Mouse (Mus musculus): ENCODE measurements around the gene Gm21860.
"Not testable (repeated sequence)": the region's sequence is repeated elsewhere in the genome, so short reads cannot be mapped to it uniquely, and the experiment has no call there.

The Gm21860 gene

DNA sequence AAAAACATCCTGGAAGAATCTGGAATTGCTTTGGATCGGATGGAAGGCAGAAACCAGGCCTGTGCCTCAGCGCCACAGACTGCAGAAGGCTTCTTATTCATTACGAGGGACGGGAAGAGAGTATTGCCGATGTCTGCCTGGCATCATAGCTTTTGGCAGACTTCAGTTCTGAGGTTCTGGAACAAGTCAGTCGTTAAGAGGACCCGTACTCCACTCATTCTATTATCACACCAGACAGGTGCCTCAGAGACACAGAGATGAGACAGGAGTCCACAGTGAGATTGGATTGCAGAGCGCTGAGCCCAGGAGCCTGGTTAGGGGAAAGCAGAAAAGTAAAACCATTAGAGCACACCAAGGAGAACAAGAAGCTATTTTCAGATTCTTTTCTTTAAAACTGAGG is at the start of gene Gm21860:
TSS of gene Gm21860 (minus strand) at position 101 of the 400 bp plus-strand sequence.
- DNase-seq (ENCODE audit: low spot score) = not testable (repeated sequence)

DNA sequence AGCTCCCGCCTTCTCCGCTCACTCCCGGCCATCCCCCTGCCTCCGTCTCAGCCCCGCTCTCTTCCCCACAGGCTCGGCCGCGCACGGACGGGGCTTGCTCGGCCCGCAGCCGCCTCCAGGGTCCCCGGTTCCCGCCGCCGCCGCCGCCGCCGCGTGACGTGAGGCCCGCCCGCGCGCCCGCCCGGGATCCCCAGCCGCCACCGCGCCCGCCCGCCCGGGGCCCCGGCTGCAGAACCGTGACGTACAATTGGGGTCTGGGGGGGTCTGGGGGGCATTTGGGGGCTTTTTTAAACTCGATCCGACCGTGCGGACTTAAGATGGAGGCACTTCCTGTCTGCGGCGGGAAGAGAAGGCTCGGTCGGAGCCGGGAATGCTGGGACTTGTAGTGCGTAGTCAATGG is 29.8 kb upstream of the Gm21860 start, which contains the start of gene Gm47283:
TSS of gene Gm47283 (plus strand) at position 301 of the 400 bp plus-strand sequence.
- DNase-seq (ENCODE audit: low spot score) = not testable (repeated sequence)

DNA sequence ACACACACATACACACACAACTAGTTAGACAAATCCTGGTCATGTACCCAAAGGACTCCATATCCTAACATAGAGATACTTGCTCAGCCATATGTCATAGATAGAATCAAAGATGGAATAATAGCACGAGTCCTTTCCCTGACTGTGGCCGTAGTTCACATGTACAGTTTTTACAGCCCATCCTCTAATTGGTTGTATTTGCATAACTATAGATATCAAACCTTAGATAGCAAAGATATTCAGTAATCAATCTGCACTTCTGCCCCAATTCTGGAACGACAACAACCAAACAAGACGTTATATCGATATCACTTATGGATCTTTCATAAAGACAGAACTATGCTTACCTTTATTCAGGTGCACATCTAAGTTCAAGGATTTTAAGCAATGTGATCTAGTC is 9.4 kb downstream of the Gm21860 start:
- not testable (repeated sequence) for DNase-seq (ENCODE audit: low spot score)

DNA sequence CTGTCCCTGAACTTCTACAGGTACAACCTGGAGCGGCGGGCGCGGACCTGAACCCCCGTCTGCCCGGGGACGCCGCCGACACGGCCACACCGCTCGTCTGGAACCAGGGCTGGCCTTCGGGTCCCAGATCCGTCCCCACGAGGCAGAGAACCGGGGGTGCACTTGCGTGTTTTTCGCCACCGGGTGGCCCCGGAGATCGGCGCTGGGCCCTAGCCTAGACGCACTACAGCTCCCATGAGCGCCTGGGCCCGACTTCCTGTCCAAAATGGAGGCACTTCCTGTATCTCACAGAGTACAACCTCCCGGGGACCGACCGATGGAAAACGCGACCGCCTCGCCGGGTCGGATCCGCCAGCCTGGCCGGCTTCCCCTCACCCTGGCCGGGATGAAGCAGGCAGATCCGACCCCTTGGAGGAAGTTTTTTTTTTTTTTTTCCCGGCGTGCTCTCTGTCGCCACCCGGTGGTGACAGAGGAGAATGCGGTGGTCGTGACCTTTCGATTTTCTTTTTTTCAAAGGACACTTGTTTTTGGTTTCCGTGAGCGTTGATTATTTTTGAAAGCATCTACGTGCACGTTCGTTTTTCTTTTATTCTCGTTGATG is 10.1 kb downstream of the Gm21860 start:
- DNase-seq (ENCODE audit: low spot score) = peak; percentile 91

DNA sequence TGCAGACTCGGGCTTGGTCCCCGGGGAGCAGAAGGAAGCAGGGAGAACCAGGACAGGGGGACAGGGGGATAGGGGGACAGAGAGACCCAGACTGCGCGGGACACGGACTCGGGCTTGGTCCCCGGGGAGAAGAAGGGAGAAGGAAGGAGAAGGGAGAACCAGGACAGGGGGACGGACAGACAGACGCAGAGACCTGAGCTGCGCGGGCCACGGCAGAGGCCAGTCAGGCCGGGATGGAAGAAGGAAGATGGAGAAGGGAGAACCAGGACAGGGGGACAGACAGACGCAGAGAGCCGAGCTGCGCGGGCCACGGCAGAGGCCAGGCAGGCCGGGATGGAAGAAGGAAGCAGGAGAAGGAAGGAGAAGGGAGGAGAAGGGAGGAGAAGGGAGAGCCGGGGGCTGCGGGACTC is 10.8 kb downstream of the Gm21860 start:
- DNase-seq (ENCODE audit: low spot score) = no peak

DNA sequence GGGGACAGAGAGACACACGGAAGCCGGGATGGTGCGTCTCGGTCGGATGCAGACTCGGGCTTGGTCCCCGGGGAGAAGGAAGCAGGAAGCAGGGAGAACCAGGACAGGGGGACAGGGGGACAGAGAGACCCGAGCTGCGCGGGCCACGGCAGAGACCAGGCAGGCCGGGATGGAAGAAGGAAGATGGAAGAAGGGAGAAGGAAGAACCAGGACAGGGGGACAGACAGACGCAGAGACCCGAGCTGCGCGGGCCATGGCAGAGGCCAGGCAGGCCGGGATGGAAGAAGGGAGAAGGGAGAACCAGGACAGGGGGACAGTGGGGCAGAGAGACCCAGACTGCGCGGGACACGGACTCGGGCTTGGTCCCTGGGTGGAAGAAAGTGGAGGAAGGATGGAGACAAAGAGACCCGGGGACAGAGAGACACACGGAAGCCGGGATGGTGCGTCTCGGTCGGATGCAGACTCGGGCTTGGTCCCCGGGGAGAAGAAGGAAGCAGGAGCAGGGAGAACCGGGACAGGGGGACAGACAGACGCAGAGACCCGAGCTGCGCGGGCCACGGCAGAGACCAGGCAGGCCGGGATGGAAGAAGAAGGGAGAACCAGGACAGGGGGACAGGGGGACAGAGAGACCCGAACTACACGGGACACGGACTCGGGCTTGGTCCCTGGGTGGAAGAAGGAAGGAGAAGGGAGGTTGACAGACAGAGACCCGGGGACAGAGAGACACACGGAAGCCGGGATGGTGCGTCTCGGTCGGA is 11.4 kb downstream of the Gm21860 start:
- DNase-seq (ENCODE audit: low spot score) = not testable (repeated sequence)

DNA sequence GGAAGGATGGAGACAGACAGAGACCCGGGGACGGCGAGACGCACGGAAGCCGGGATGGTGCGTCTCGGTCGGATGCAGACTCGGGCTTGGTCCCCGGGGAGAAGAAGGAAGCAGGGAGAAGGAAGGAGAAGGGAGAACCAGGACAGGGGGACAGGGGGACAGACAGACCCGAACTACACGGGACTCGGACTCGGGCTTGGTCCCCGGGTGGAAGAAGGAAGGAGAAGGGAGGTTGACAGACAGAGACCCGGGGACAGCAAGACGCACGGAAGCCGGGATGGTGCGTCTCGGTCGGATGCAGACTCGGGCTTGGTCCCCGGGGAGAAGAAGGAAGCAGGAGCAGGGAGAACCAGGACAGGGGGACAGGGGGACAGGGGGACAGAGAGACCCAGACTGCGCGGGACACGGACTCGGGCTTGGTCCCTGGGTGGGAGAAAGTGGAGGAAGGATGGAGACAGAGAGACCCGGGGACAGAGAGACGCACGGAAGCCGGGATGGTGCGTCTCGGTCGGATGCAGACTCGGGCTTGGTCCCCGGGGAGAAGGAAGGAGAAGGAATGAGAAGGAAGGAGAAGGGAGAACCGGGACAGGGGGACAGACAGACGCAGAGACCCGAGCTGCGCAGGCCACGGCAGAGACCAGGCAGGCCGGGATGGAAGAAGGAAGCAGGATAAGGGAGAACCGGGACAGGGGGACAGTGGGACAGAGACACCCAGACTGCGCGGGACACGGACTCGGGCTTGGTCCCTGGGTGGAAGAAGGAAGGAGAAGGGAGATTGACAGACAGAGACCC is 12.2 kb downstream of the Gm21860 start:
- not testable (repeated sequence) for DNase-seq (ENCODE audit: low spot score)

DNA sequence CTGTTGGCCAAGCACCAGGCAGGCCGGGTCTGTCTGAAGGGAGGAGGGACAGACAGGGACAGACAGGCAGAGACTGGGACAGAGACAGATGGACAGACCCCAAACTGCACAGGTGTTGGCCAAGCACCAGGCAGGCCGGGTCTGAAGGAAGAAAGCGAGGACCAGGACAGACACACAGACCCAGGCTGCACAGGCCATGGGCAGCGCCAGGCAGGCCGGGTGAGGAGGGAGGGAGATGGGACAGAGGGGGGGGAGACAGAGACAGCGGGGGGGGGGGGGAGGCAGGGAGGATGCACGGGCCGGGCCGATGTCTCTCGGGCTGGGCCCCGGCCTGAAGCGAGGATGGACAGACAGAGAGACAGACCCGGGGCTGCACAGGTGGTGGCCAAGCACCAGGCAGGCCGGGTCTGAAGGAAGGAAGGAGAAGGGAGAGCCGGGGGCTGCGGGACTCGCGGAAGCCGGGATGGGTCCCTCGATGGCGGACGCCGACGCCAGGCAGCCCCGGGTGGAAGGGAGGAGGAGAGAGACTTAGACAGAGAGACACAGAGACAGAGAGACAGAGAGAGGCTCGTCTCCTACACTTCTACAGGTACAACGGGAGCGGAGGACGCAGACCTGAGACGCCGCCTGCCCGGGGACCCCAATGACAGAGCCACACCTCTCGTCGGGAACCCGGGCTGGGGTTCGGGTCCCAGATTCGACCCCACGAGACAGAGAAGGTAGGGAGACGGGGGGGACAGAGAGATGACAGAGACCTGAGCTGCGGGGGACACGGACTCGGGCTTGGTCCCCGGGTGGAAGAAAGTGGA is 13.0 kb downstream of the Gm21860 start:
- peak; percentile 44 for DNase-seq (ENCODE audit: low spot score)

DNA sequence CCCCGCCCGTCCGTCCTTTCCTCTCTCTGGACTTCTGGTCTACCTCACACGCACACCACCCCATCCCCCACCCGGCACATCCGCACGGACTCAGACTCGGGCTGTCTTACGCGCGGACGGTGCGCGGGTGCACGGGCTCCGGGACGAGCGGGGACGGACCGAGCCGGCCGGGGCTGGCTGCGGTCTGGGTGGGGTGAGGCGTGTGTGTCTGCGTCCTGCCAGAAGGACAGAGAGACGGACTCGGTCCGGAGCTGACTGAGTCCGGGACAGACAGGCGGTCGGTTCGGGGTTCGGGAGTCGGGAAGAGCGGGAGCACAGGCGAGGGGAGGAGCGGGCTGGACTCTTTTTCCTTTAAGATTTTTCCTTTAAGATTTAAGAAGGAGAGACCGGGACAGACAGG is 13.6 kb downstream of the Gm21860 start:
- DNase-seq (ENCODE audit: low spot score) = peak; percentile 54

DNA sequence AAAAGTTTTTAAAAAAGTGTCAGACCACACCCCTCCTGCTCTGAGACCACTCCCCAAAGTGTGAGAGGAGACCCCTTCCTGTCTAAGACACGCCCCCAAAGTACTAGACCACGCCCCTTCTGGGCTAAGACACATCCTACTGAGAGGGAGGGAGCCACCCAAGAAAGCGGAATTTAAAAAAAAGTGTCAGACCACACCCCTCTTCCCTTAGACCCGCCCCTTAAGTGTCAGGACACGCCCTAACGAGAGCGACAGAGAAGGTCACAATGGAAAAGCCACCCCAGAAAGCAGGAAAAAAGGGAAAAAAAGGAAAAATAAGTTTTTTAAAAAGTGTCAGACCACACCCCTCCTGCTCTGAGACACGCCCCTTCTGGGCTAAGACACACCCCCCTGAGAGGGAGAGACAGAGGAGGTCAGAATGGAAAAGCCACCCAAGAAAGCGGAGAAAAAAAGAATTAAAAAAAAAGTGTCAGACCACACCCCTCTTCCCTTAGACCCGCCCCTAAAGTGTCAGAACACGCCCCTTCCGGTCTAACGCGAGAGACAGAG is 14.5 kb downstream of the Gm21860 start:
- DNase-seq (ENCODE audit: low spot score) = peak; percentile 71

DNA sequence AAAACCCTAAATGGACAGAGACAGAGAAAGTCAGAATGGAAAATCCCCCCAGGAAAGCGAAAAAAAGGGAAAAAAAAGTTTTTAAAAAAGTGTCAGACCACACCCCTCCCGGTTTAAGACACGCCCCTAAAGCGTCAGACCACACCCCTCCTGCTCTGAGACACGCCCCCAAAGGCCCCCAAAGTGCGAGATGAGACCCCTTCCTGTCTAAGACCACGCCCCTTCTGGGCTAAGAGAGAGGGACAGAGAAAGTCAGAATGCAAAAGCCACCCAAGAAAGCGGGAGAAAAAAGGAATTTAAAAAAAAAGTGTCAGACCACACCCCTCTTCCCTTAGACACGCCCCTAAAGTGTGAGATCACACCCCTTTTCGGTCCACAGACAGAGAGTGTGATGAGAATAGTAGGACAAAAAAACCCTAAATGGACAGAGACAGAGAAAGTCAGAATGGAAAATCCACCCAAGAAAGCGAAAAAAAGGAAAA is 15.0 kb downstream of the Gm21860 start:
- DNase-seq (ENCODE audit: low spot score) = peak; percentile 42

DNA sequence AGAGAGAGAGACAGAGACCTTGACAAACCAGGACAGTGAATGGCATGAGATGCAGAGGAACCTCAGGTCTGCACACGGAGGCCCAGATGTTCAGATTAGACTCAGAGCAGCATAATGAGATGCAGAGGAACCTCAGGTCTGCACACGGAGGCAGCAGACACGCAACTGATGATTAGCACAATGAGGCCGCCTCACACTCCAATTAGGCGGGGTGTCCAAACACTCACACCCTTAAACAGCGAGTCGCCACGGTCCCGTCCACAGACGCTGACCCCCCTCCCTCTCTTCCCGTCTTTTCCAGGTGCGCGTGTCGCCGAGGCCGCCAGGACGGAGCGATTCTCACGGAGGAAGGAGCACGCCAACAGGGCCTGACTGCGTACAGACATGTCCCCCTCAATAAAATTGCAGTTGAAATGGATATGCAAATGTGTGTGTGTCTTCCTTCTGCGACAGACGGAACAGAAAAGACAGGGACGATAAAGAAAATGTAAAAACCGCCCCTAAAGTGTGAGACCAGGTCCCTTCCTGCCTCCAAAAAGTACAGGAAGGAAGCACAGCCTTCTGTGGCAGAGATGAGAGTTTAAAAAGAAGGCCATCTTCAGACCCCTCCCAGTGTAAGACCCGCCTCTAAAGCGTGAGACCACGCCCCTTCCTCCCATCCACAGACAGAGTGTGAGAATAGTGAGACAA is 15.6 kb downstream of the Gm21860 start:
- peak; percentile 28 for DNase-seq (ENCODE audit: low spot score)

DNA sequence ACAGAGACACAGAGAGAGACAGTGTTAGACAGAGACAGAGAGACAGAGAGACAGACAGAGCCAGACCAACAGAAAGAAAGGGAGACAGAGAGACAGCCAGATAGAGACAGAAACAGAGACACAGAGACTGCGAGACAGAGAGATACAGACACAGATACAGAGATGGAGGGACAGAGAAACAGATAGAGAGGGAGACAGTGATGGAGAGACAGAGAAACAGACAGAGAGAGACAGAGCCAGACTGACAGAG is 16.3 kb downstream of the Gm21860 start:
- no peak for DNase-seq (ENCODE audit: low spot score)

DNA sequence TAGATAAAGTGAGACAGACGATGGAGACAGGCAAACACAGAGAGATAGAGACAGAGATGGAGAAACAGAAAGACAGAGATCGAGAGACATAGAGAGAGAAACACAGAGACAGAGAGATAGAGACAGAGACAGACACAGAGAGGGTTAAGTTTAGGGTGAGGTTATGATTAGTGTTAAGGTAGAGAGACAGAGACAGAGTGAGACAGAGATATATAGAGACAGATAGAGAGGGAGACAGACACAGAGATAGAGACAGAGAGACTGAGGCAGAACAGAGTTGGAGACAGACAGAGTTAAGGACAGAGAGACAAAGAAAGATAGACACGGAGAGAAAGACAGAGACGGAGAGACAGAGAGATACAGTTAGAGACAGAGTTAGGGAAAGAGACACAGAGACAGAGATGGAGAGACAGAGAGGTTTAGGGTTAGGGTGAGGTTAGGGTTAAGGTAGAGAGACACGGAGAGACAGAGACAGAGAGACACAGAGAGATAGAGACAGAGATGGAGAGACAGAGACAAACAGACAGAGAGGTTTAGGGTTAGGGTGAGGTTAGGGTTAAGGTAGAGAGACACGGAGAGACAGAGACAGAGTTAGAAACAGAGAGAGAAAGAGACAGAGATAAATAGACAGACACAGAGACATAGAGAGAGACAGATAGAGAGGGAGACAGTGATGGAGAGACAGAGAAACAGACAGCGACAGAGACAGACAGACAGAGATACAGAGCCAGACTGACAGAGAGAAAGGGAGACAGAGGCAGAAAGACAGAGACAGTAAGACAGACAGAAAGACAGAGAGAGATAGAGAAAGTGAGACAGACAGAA is 16.8 kb downstream of the Gm21860 start:
- DNase-seq (ENCODE audit: low spot score) = no peak

DNA sequence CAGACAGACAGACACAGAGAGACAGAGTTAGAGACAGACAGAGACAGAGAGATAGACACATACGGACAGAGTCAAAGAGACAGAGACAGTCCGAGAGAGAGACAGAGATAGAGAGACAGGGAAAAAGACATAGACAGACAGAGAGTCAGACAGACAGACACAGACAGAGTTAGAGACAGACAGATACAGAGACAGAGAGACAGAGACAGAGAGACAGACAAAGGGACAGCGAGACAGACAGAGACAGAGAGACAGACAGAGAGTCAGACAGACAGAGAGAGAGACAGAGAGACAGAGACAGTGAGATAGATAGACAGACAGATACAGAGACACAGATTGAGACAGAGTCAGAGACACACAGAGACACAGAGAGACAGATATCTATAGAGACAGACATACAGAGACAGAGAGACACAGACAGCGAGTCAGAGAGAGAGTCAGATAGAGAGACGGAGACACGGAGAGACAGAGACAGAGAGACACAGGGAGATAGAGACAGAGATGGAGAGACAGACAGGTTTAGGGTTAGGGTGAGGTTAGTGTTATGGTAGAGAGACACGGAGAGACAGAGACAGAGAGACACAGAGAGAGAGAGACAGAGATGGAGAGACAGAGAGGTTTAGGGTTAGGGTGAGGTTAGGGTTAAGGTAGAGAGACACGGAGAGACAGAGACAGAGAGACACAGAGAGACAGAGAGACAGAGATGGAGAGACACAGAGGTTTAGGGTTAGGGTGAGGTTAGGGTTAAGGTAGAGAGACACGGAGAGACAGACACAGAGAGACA is 18.2 kb downstream of the Gm21860 start:
- not testable (repeated sequence) for DNase-seq (ENCODE audit: low spot score)

DNA sequence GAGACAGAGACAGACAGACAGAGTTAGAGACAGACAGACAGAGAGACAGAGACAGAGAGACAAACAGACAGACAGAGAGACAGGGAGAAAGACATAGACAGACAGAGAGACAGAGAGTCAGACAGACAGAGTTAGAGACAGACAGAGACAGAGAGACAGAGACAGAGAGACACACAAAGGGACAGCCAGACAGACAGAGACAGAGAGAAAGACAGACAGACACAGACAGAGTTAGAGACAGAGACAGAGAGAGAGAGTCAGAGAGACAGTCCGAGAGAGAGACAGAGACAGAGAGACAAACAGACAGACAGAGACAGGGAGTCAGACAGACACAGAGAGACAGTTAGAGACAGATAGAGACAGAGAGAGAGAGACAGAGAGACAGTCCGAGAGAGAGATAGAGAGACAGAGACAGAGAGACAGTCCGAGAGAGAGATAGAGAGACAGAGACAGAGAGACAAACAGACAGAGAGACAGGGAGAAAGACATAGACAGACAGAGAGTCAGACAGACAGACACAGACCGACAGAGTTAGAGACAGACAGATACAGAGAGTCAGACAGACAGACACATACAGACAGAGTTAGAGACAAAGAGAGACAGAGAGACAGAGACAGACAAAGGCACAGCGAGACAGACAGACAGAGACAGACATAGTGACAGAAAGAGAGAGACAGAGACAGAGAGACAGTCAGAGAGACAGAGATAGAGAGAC is 19.3 kb downstream of the Gm21860 start:
- DNase-seq (ENCODE audit: low spot score) = not testable (repeated sequence)

DNA sequence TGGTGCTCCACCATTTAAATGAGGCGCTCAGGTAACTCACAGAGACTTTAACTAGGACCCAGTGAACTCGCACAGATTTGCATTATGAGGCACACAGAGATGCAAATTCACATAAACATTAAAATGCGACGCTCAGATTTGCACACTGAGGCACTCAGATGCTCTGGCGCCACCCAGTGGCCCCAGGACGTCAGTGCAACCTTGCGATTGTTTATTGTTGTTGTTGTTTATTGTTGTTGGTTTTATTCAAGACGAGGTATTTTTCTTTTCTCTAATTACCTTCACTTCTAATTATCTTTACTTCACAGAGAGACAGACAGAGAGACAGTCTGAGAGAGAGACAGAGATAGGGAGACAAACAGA is 20.3 kb downstream of the Gm21860 start:
- DNase-seq (ENCODE audit: low spot score) = not testable (repeated sequence)

DNA sequence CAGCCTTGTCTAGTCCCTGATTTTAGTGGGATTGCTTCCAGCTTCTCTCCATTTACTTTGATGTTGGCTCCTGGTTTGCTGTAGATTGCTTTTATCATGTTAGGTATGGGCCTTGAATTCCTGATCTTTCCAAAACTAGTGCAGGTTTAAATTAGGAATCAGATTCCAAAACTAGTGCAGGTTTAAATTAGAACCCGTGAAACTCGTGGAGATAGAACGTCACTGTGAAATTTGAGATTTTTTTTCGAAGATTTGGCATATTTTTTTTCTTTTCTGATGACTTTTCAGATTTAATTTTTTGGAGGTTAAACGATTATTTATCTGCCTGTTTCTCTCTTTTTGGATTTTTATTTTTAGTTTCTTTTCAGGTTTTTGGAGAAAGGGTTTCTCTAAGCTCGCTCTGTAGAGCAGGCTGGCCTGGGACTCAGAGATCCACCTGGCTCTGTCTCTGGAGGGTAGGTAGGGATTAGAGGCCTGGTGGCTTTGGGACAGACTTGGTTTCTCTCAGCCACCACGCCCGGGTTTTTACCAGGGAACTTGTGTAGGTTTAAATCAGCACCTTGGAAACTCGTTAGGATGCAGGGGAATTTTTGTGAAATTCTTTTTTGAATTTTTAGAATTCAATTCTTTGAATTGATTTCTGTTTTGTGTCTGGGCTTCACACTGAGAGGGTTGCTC is 20.8 kb downstream of the Gm21860 start:
- not testable (repeated sequence) for DNase-seq (ENCODE audit: low spot score)
